Mouse (Mus musculus): ENCODE measurements around the gene Kirrel. TPM values are rescaled to one million over a fixed set of nuclear protein-coding genes. Genes with fewer than 3 reads are reported as not detected.

The Kirrel gene
- total RNA-seq, 2 experiments from 2014 or later, result 3.5 to 6.1 TPM

Other genes with a start within 250 kb of the Kirrel start
- gene Cd1d1, start 175.3 kb downstream of the Kirrel start, total RNA-seq (2021), result 1 to 10 TPM in 1 of 2 experiments, under 1 TPM in 1; 0.94 to 2.4 TPM
- 10 to 100 TPM; 29.5 to 32.3 TPM for gene Fcrls, start 89.0 kb upstream of the Kirrel start, total RNA-seq (2021)
- not detected for gene Cd5l, start 183.1 kb upstream of the Kirrel start, total RNA-seq (2021)
- under 1 TPM; 0.36 to 0.59 TPM for gene Fcrl1, start 201.6 kb upstream of the Kirrel start, total RNA-seq (2021)